Mouse (Mus musculus) C2C12 (cell line): ENCODE measurements around the gene Hist1h4f.

Source experiments
- CTCF ChIP-seq: IDR thresholded peaks from one replicate; pipeline ENCODE4 v1.5.1; 2011; ENCODE audit not compliant: control insufficient read depth, insufficient read depth, insufficient read length
- MAX ChIP-seq: IDR thresholded peaks from one replicate; pipeline ENCODE4 v1.6.1; 2011; ENCODE audit warnings: mild to moderate bottlenecking, control low read depth
- MYOD1 ChIP-seq: IDR thresholded peaks from one replicate; pipeline ENCODE4 v1.6.1; 2011; ENCODE audit warnings: low read depth; ENCODE audit not compliant: control insufficient read depth, insufficient read length
- MYOG ChIP-seq: IDR thresholded peaks from one replicate; pipeline ENCODE4 v1.6.1; 2011; ENCODE audit not compliant: control insufficient read depth, insufficient read length; ENCODE audit errors: extremely low read depth
- USF1 ChIP-seq: IDR thresholded peaks from one replicate; pipeline ENCODE4 v1.6.1; 2011; ENCODE audit warnings: low read depth, mild to moderate bottlenecking, control low read depth, moderate library complexity

DNA sequence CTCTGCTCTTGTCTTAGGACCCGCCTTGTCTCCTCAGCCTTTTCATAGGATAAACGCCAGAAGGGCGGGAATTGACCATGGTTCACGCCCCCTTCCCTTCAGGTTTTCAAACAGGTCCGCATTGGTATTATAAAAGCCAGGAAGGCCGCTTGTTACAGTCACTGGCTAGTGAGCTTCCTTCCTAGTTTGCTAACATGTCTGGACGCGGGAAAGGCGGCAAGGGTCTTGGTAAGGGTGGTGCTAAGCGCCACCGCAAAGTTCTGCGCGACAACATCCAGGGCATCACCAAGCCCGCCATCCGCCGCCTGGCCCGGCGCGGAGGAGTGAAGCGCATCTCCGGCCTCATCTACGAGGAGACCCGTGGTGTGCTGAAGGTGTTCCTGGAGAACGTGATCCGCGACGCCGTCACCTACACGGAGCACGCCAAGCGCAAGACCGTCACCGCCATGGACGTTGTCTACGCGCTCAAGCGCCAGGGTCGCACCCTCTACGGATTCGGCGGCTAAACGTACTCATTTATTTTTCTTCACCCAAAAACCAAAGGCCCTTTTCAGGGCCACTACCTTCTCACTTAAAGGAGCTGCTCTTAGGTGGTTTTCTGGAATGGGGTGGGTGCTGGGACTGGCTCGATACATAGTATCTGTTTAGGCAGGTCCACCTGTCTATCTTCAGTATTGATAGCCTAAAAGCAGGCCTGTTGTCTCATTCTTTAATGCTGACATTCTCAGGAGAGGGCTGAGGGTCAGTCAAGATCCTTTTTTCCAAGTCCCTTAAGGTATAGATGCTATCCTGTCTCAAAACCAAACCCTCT is 30.2 kb upstream of the Hist1h4f start, which contains the start of gene Hist1h4d:
- no peak for TF ChIP-seq CTCF
- no peak for TF ChIP-seq MYOD1
- TF ChIP-seq MYOG = no peak
- peak; percentile 44 for TF ChIP-seq MAX
- no peak for TF ChIP-seq USF1
